Mouse (Mus musculus): ENCODE measurements around the gene Nfil3. TPM values are rescaled to one million over a fixed set of nuclear protein-coding genes. Genes with fewer than 3 reads are reported as not detected.
A peak's percentile ranks its signal among the peaks of the same experiment; 100 is the strongest.

Nfil3 gene
- 10 to 100 TPM; 14.2 to 14.7 TPM for total RNA-seq (2021)
- long read RNA-seq, experiment 1, transcript Nfil3-201 (2 exons, 2,026 nt): major isoform, 11 of 12 reads
- long read RNA-seq, experiment 1, partial matches to known transcripts: 0 of 12 reads
- long read RNA-seq, experiment 1, other reads (novel, unspliced or antisense): 1 of 12 reads
- long read RNA-seq, experiment 2, transcript Nfil3-201 (2 exons, 2,026 nt): major isoform, 12 of 22 reads
- long read RNA-seq, experiment 2, partial matches to known transcripts: 0 of 22 reads
- long read RNA-seq, experiment 2, other reads (novel, unspliced or antisense): 10 of 22 reads

GRCm38 (mm10) chr13:52980951-52981421 lies at the start of gene Nfil3:
TSS of gene Nfil3 (minus strand) at chr13:52981073.
- H3K27ac ChIP-seq: peak within 1 kb of the TSS; percentile 97
- peak within 1 kb of the TSS; percentile 80 for H3K4me3 ChIP-seq
- TF ChIP-seq CTCF (conservative IDR thresholded peaks at IDR 0.05): no peak
- peak; percentile 63 to 70 for DNase-seq (ENCODE audit: low spot score in 2 of 2)

GRCm38 (mm10) chr13:53024285-53024684 lies 43.4 kb upstream of the Nfil3 start:
- no peak for TF ChIP-seq CTCF (conservative IDR thresholded peaks at IDR 0.05)
- no peak overlapping the region for H3K4me3 ChIP-seq
- H3K27ac ChIP-seq: no peak overlapping the region
- DNase-seq (ENCODE audit: low spot score in 2 of 2): no peak

GRCm38 (mm10) chr13:53020282-53020681 lies 39.4 kb upstream of the Nfil3 start:
- no peak for DNase-seq (ENCODE audit: low spot score in 2 of 2)
- Histone ChIP-seq H3K4me3 (no peak overlapping the region), H3K27ac (no peak overlapping the region)
- no peak for TF ChIP-seq CTCF (conservative IDR thresholded peaks at IDR 0.05)

GRCm38 (mm10) chr13:53019532-53019931 lies 38.7 kb upstream of the Nfil3 start:
- no peak overlapping the region for H3K27ac ChIP-seq
- no peak for DNase-seq (ENCODE audit: low spot score in 2 of 2)
- no peak overlapping the region for H3K4me3 ChIP-seq
- TF ChIP-seq CTCF (conservative IDR thresholded peaks at IDR 0.05): peak; percentile 55

- no peak for DNase-seq (ENCODE audit: low spot score in 2 of 2)
- no peak for TF ChIP-seq CTCF (conservative IDR thresholded peaks at IDR 0.05)
- Histone ChIP-seq H3K4me3 (no peak overlapping the region), H3K27ac (no peak overlapping the region)
Measured at GRCm38 (mm10) chr13:53018976-53019375, 38.1 kb upstream of the Nfil3 start.

GRCm38 (mm10) chr13:53017983-53018382 lies 37.1 kb upstream of the Nfil3 start:
- H3K4me3 ChIP-seq: no peak overlapping the region
- TF ChIP-seq CTCF (conservative IDR thresholded peaks at IDR 0.05): no peak
- DNase-seq (ENCODE audit: low spot score in 2 of 2): no peak

GRCm38 (mm10) chr13:53017117-53017516 lies 36.2 kb upstream of the Nfil3 start:
- no peak for DNase-seq (ENCODE audit: low spot score in 2 of 2)
- no peak overlapping the region for H3K27ac ChIP-seq
- peak; percentile 37 for TF ChIP-seq CTCF (conservative IDR thresholded peaks at IDR 0.05)
- H3K4me3 ChIP-seq: no peak overlapping the region

More at GRCm38 (mm10) chr13:53017983-53018382, 37.1 kb upstream of the Nfil3 start:
- H3K27ac ChIP-seq: no peak overlapping the region

GRCm38 (mm10) chr13:53011426-53011825 lies 30.6 kb upstream of the Nfil3 start:
- peak overlapping the region; percentile 64 for H3K27ac ChIP-seq
- peak in 1 of 2 experiments; percentile 6 for DNase-seq (ENCODE audit: low spot score in 2 of 2)
- no peak for TF ChIP-seq CTCF (conservative IDR thresholded peaks at IDR 0.05)
- H3K4me3 ChIP-seq: no peak overlapping the region

- Histone ChIP-seq H3K27ac (no peak overlapping the region), H3K4me3 (no peak overlapping the region)
- DNase-seq (ENCODE audit: low spot score in 2 of 2): peak in 1 of 2 experiments; percentile 7
- TF ChIP-seq CTCF (conservative IDR thresholded peaks at IDR 0.05): no peak
Measured at GRCm38 (mm10) chr13:53008489-53009184, 27.8 kb upstream of the Nfil3 start.

- DNase-seq (ENCODE audit: low spot score in 2 of 2): no peak
- Histone ChIP-seq H3K27ac (no peak overlapping the region), H3K4me3 (no peak overlapping the region)
- TF ChIP-seq CTCF (conservative IDR thresholded peaks at IDR 0.05): no peak; the same call in 1 of the 2 replicates
Measured at GRCm38 (mm10) chr13:53007781-53008180, 26.9 kb upstream of the Nfil3 start.

- TF ChIP-seq CTCF (conservative IDR thresholded peaks at IDR 0.05): no peak
- no peak for DNase-seq (ENCODE audit: low spot score in 2 of 2)
- Histone ChIP-seq H3K27ac (no peak overlapping the region), H3K4me3 (no peak overlapping the region)
Measured at GRCm38 (mm10) chr13:53003286-53003685, 22.4 kb upstream of the Nfil3 start.

- H3K4me3 ChIP-seq: no peak overlapping the region
- TF ChIP-seq CTCF (conservative IDR thresholded peaks at IDR 0.05): no peak
- DNase-seq (ENCODE audit: low spot score in 2 of 2): no peak
- no peak overlapping the region for H3K27ac ChIP-seq
Measured at GRCm38 (mm10) chr13:53001511-53001935, 20.6 kb upstream of the Nfil3 start.

GRCm38 (mm10) chr13:53000481-53000880 lies 19.6 kb upstream of the Nfil3 start:
- Histone ChIP-seq H3K4me3 (no peak overlapping the region), H3K27ac (no peak overlapping the region)
- no peak for TF ChIP-seq CTCF (conservative IDR thresholded peaks at IDR 0.05)
- no peak for DNase-seq (ENCODE audit: low spot score in 2 of 2)

Data from layer of hippocampus, adult 2 months (tissue).